Comparison of ENCODE assay signal across 9 mouse cellular contexts in the genomic region with DNA sequence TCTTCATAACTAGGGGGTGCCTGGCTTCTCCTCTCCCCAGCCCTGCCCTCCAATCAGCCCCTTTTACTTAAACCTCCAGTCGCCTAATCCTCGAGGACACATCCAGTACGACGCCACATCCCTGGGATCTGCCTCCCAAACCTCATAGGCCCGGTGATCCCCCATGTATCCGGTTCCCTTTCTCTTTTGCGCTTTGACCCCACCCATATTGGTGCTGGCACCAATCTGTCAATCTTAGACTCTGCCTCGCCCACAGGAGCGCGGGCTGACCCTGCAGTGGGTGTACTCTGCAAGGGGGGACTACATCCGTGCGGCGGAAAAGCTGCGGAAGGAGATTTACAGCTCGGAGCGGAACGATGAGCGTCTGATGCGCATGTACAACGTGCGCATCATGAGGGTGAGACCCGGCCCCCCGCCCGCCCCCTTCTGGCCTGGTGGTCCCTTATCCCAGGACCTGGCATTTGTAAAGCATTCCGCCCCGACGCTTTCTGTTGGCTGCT. TPM values are rescaled to one million over a fixed set of nuclear protein-coding genes. Genes with fewer than 3 reads are reported as not detected.
A peak's percentile ranks its signal among the peaks of the same experiment; 100 is the strongest.
DNase-seq lines count a peak whose midpoint lies in the region; ATAC-seq and TF ChIP-seq lines count a peak whose summit lies in the region.
"Had no signal": no experiment of that assay in that cellular context is flagged by ENCODE, and none has a peak within 500 bp of the region (broad histone marks: within the 10 kb centered on the region; RNA-seq: fewer than 3 reads in every experiment).

No protein-coding gene starts in this region.

- no peak overlapping the region; the same call in 1 of the 2 replicates for H3K9ac ChIP-seq in stomach, embryonic 14.5 days (replicated peaks; ENCODE audit: low read depth, low read length)

- H3K27me3 ChIP-seq in heart, embryonic 10.5 days (ENCODE audit: insufficient read depth, poor library complexity, severe bottlenecking) = peaks cover 32% of the 10 kb centered on the region
- 0 out of 2 replicates have a peak, but pooled peaks cover 2% of the 10 kb centered on the region for H3K27me3 ChIP-seq in stomach, embryonic 14.5 days (ENCODE audit: control insufficient read depth, insufficient read depth, low read length)

- no peaks in the 10 kb centered on the region for H3K36me3 ChIP-seq in heart, embryonic 10.5 days
- no peaks in the 10 kb centered on the region for H3K36me3 ChIP-seq in stomach, embryonic 14.5 days (ENCODE audit: control insufficient read depth, insufficient read depth, low read length)

- peak; percentile 40; the same call in 1 of the 2 replicates for ATAC-seq in stomach, embryonic 14.5 days (ENCODE audit: insufficient number of reproducible peaks, insufficient read depth, low FRiP score, low read depth)

- peak overlapping the region; percentile 59; the same call in 1 of the 2 replicates for H3K27ac ChIP-seq in heart, embryonic 10.5 days
- no peak overlapping the region for H3K27ac ChIP-seq in stomach, embryonic 14.5 days (ENCODE audit: low read length)

- no peak for TF ChIP-seq POLR2A in brain, embryonic 14.5 days (IDR thresholded peaks at IDR 0.05; ENCODE audit: borderline replicate concordance, extremely low read depth, insufficient read depth, insufficient read length, poor library complexity, severe bottlenecking)

- peak; percentile 82 to 86 for DNase-seq in cerebellum, postnatal 10 days
- DNase-seq in cerebellum, adult 8-10 months = no peak
- DNase-seq in brain, embryonic 14.5 days (ENCODE audit: low read depth) = peak; percentile 94
- no peak for DNase-seq in heart, embryonic 10.5 days (ENCODE audit: low spot score)
- DNase-seq in layer of hippocampus, postnatal 14 days (ENCODE audit: low spot score in 2 of 2) = peak; percentile 64 to 74
- peak; percentile 39 for DNase-seq in lung, postnatal 36 days
- DNase-seq in adrenal gland, postnatal 25 days = no peak

- H3K4me2 ChIP-seq in stomach, embryonic 14.5 days (replicated peaks; ENCODE audit: low read depth, low read length) = peak overlapping the region; percentile 30

- peak overlapping the region; percentile 50 for H3K4me3 ChIP-seq in heart, embryonic 10.5 days
- peak overlapping the region; percentile 16 for H3K4me3 ChIP-seq in stomach, embryonic 14.5 days (ENCODE audit: low read depth, low read length)

- 0 out of 2 replicates have a peak, but pooled peaks have one; percentile 7 for TF ChIP-seq CTCF in brain, embryonic 14.5 days (IDR thresholded peaks at IDR 0.05; ENCODE audit: borderline replicate concordance, extremely low read depth, insufficient read depth, insufficient read length)

- peaks cover 16% of the 10 kb centered on the region for H3K4me1 ChIP-seq in heart, embryonic 10.5 days
- H3K4me1 ChIP-seq in stomach, embryonic 14.5 days (ENCODE audit: control insufficient read depth, insufficient read depth, low read length) = no peaks in the 10 kb centered on the region

- no peaks in the 10 kb centered on the region for H3K9me3 ChIP-seq in heart, embryonic 10.5 days
- peaks cover 2% of the 10 kb centered on the region; the same call in 1 of the 2 replicates for H3K9me3 ChIP-seq in stomach, embryonic 14.5 days (ENCODE audit: control insufficient read depth, low read depth, low read length)

- WGBS in heart, embryonic 10.5 days = 16% methylated on average over 27 of the region's 27 CpGs
- WGBS in stomach, embryonic 14.5 days = 14% methylated on average over 27 of the region's 27 CpGs

RNA-seq across cellular contexts. Expression of a gene that starts 14.1 kb away (rescaled TPM):
- polyA plus RNA-seq in brain, embryonic 14.5 days (2012; rRNA removed) = 9.4 and 13.5 TPM in 2 replicates
- polyA plus RNA-seq in heart, embryonic 10.5 days (2016; fragmentation: Nextera tagmentation; extraction: Ambion mirVana) = 4.0 and 4.9 TPM in 2 replicates
- 10 to 100 TPM; 10.9 to 15.5 TPM for total RNA-seq in layer of hippocampus, postnatal 14 days (2021)
- polyA plus RNA-seq in stomach, embryonic 14.5 days (2014; fragmentation: Nextera tagmentation; extraction: Ambion mirVana) = 0.43 and 0.46 TPM in 2 replicates
- 0.85 and 2.9 TPM in 2 replicates for total RNA-seq in adrenal gland, postnatal 25 days (2021)

RNA-seq across cellular contexts. Expression of a gene that starts 17.1 kb away (rescaled TPM):
- polyA plus RNA-seq in brain, embryonic 14.5 days (2012; rRNA removed) = 88.2 and 103 TPM in 2 replicates
- 14.3 and 16.0 TPM in 2 replicates for polyA plus RNA-seq in heart, embryonic 10.5 days (2016; fragmentation: Nextera tagmentation; extraction: Ambion mirVana)
- 10 to 100 TPM; 36.7 to 40.0 TPM for total RNA-seq in layer of hippocampus, postnatal 14 days (2021)
- polyA plus RNA-seq in stomach, embryonic 14.5 days (2014; fragmentation: Nextera tagmentation; extraction: Ambion mirVana) = 32.3 and 34.2 TPM in 2 replicates
- total RNA-seq in adrenal gland, postnatal 25 days (2021) = 54.1 and 59.1 TPM in 2 replicates

RNA-seq across cellular contexts. Expression of a gene that starts 29.9 kb away (rescaled TPM):
- polyA plus RNA-seq in brain, embryonic 14.5 days (2012; rRNA removed) = 14.5 and 30.4 TPM in 2 replicates
- 114 and 137 TPM in 2 replicates for polyA plus RNA-seq in heart, embryonic 10.5 days (2016; fragmentation: Nextera tagmentation; extraction: Ambion mirVana)
- total RNA-seq in layer of hippocampus, postnatal 14 days (2021) = 10 to 100 TPM in 1 of 2 experiments, 1 to 10 TPM in 1; 6.9 to 13.6 TPM
- 143 and 145 TPM in 2 replicates for polyA plus RNA-seq in stomach, embryonic 14.5 days (2014; fragmentation: Nextera tagmentation; extraction: Ambion mirVana)
- 931 and 937 TPM in 2 replicates for total RNA-seq in adrenal gland, postnatal 25 days (2021)

RNA-seq across cellular contexts. Expression of a gene that starts 30.4 kb away (rescaled TPM):
- 298 and 316 TPM in 2 replicates for polyA plus RNA-seq in brain, embryonic 14.5 days (2012; rRNA removed)
- polyA plus RNA-seq in heart, embryonic 10.5 days (2016; fragmentation: Nextera tagmentation; extraction: Ambion mirVana) = 0.07 TPM in 1 of 2 replicates, not detected in the other
- 100 to 1,000 TPM; 128 to 133 TPM for total RNA-seq in layer of hippocampus, postnatal 14 days (2021)
- 6.7 and 7.3 TPM in 2 replicates for polyA plus RNA-seq in stomach, embryonic 14.5 days (2014; fragmentation: Nextera tagmentation; extraction: Ambion mirVana)
- 2.7 and 6.4 TPM in 2 replicates for total RNA-seq in adrenal gland, postnatal 25 days (2021)
- polyA plus RNA-seq: C2C12 had no signal

RNA-seq across cellular contexts. Expression of a gene that starts 45.1 kb away (rescaled TPM):
- 0.23 and 0.25 TPM in 2 replicates for polyA plus RNA-seq in brain, embryonic 14.5 days (2012; rRNA removed)
- polyA plus RNA-seq in heart, embryonic 10.5 days (2016; fragmentation: Nextera tagmentation; extraction: Ambion mirVana) = 0.28 and 0.31 TPM in 2 replicates
- under 1 TPM; 0.17 to 0.37 TPM for total RNA-seq in layer of hippocampus, postnatal 14 days (2021)
- 0.14 and 0.20 TPM in 2 replicates for polyA plus RNA-seq in stomach, embryonic 14.5 days (2014; fragmentation: Nextera tagmentation; extraction: Ambion mirVana)
- total RNA-seq in adrenal gland, postnatal 25 days (2021) = 1.0 and 2.2 TPM in 2 replicates

Comparison
In these comparisons a context has a peak if more than half of its experiments do, and no peak if none do; other contexts are left out.
1. DNase-seq: peak in cerebellum, postnatal 10 days (2 of 2), brain, embryonic 14.5 days (single experiment), layer of hippocampus, postnatal 14 days (2 of 2) and lung, postnatal 36 days (single experiment); none in cerebellum, adult 8-10 months (single experiment), heart, embryonic 10.5 days (single experiment) and adrenal gland, postnatal 25 days (single experiment).